Mouse (Mus musculus) cortical plate, adult 2 months (tissue): ENCODE measurements around the gene Stx11. TPM values are rescaled to one million over a fixed set of nuclear protein-coding genes. Genes with fewer than 3 reads are reported as not detected.

ENCODE experiments used
- H3K27ac ChIP-seq: fragments of 200-500 bp; 2 replicates; pipeline ENCODE4 v1.5.1; 2012; ENCODE audit warnings: low read length, control low read depth, inconsistent platforms; ENCODE audit not compliant: insufficient read depth
- H3K4me1 ChIP-seq: fragments of 200-500 bp; 2 replicates; pipeline ENCODE4 v1.6.1; 2011; ENCODE audit warnings: low read length; ENCODE audit not compliant: control insufficient read depth, insufficient read depth
- H3K4me3 ChIP-seq: fragments of 200-500 bp; 2 replicates; pipeline ENCODE4 v1.5.1; 2011; ENCODE audit warnings: mild to moderate bottlenecking, low read length, control low read depth; ENCODE audit not compliant: insufficient read depth
- CTCF ChIP-seq: fragments of 200-500 bp; IDR thresholded peaks from 2 replicates; pipeline ENCODE4 v1.5.1; 2011; ENCODE audit warnings: mild to moderate bottlenecking, control low read depth, low read length; ENCODE audit not compliant: insufficient read depth; ENCODE audit errors: extremely low read depth
- POLR2A ChIP-seq: fragments of 200-500 bp; IDR thresholded peaks from 2 replicates; pipeline ENCODE4 v1.6.1; 2011; ENCODE audit warnings: mild to moderate bottlenecking, low read length, control low read depth; ENCODE audit not compliant: insufficient read depth; ENCODE audit errors: extremely low read depth
- polyA plus RNA-seq: library from polyadenylated mRNA; depleted of rRNA; stranded (reverse); fragments of >200 nt; gene quantifications from 2 replicates; pipeline ENCODE4 v1.2.3, GENCODE M21; 2012

The Stx11 gene
- polyA plus RNA-seq, 1 experiment, result 0.25 TPM

- H3K27ac ChIP-seq, result no peak overlapping the region
- H3K4me3 ChIP-seq, result no peak overlapping the region
- TF ChIP-seq CTCF (no peak), POLR2A (no peak)
These were observed 42.5 kb downstream of the Stx11 start for GRCm38 (mm10) chr10:12921551-12922040.

GRCm38 (mm10) chr10:12919287-12919686, 44.8 kb downstream of the Stx11 start:
- TF ChIP-seq CTCF (peak; percentile 27; the same call in 1 of the 2 replicates), POLR2A (no peak)
- Histone ChIP-seq H3K27ac (no peak overlapping the region), H3K4me3 (no peak overlapping the region), H3K4me1 (no peaks in the 10 kb centered on the region)

More at GRCm38 (mm10) chr10:12921551-12922040, 42.5 kb downstream of the Stx11 start:
- no peaks in the 10 kb centered on the region for H3K4me1 ChIP-seq

GRCm38 (mm10) chr10:12917626-12918025, 46.5 kb downstream of the Stx11 start:
- Histone ChIP-seq H3K4me3 (no peak overlapping the region), H3K27ac (no peak overlapping the region), H3K4me1 (no peaks in the 10 kb centered on the region)
- TF ChIP-seq CTCF (no peak), POLR2A (no peak)

GRCm38 (mm10) chr10:12916376-12916775, 47.7 kb downstream of the Stx11 start:
- TF ChIP-seq POLR2A, result no peak
- TF ChIP-seq CTCF, result no peak
- peak overlapping the region; percentile 58; the same call in 1 of the 2 replicates for H3K27ac ChIP-seq

DNA sequence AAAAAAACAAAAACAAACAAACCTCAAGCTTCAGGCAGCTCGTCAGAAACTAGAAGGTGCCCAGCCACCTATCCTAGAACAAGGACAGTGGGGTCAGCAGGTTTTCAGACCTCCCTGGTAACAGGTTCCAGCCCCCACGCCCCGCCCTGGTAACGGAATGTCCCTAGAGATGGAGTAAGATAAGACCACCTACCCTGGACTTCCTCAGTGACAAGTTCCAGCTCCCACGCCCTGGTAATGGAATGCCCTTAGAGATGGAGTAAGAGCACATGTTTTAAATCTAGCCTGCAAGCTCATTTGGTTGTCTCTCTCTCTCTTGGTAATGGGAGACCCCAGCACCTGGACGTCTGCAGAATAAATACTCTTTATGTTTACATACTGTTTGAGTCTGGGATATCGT, 48.3 kb downstream of the Stx11 start:
- Histone ChIP-seq H3K4me1 (no peaks in the 10 kb centered on the region), H3K27ac (peak overlapping the region; percentile 58; the same call in 1 of the 2 replicates), H3K4me3 (no peak overlapping the region)
- TF ChIP-seq CTCF (no peak), POLR2A (no peak)

More at GRCm38 (mm10) chr10:12916376-12916775, 47.7 kb downstream of the Stx11 start:
- no peak overlapping the region for H3K4me3 ChIP-seq
- H3K4me1 ChIP-seq, result no peaks in the 10 kb centered on the region

DNA sequence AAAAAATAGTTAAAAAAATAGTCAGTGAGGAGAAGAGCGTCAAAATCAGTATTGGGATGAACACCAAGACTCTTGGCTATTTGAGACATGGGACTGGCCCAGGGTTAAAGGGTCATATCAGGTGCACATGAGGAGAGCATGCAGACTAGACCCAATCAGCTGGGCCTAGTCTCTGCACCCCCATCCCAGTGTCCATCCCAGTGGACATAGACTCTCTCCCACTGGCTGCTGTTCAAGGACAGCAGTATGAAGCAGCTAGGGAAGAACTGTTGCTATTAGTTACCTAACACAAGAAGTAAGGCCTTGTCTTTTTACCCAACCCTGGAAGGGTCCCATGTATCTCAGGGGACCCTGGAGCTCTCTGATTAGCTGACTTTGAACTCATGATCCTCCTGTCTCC, 49.9 kb downstream of the Stx11 start:
- Histone ChIP-seq H3K27ac (no peak overlapping the region), H3K4me3 (no peak overlapping the region), H3K4me1 (no peaks in the 10 kb centered on the region)
- TF ChIP-seq POLR2A, result no peak
- TF ChIP-seq CTCF, result no peak

DNA sequence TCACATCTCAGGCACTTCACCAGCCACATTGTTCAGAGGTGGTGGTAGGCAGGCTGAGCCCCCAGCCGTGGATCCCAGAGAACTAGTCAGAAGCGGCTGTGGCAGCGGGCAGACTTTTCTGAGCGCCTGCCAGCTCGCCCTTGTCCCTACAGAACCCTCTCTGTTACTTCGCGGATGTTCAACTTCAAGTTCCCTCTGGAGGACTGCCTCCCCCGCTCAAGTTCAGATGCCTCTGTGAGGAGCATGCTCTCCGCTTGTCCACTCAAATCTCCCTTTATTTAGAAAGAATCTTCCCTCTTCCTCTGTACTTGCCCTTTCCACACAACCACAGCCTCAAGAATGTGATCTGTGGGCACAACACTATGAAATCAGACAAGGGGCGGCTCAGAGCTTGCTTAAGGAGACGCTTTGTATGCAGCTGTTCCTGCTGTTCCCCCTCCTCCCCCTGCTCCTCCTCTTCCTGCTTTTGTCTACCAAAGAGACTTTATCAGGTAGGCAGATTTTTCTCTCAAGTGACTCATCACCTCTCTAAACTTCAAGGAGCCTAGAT, 52.0 kb downstream of the Stx11 start:
- Histone ChIP-seq H3K4me1 (no peaks in the 10 kb centered on the region), H3K27ac (0 out of 2 replicates have a peak overlapping the region, but pooled peaks have one; percentile 47), H3K4me3 (no peak overlapping the region)
- no peak for TF ChIP-seq CTCF
- no peak for TF ChIP-seq POLR2A

DNA sequence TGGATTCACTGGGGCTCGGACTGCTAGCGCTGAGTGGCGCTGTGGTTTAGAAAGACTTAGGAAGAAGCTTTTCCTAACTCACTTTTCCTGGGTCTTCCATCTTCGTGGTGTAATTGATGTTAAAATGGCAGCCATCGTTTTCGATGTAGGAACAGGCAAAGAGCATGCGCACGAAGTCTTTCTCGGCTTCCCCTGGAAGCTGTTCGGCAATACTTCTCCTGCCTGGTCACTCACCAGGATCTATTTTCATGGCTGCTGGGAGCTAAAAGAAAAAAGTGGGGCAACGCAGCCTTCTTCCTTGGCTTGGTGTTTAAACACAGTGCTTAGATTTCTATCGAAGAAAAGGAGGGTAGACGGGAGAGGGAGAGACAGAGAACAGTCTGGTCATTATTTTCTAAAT, 52.6 kb downstream of the Stx11 start:
- TF ChIP-seq CTCF, result no peak
- TF ChIP-seq POLR2A, result no peak
- no peak overlapping the region; the same call in 1 of the 2 replicates for H3K4me3 ChIP-seq
- H3K4me1 ChIP-seq, result no peaks in the 10 kb centered on the region
- no peak overlapping the region for H3K27ac ChIP-seq

GRCm38 (mm10) chr10:12909891-12910290, 54.2 kb downstream of the Stx11 start:
- TF ChIP-seq CTCF (no peak), POLR2A (no peak)
- Histone ChIP-seq H3K4me1 (no peaks in the 10 kb centered on the region), H3K4me3 (no peak overlapping the region), H3K27ac (no peak overlapping the region)

DNA sequence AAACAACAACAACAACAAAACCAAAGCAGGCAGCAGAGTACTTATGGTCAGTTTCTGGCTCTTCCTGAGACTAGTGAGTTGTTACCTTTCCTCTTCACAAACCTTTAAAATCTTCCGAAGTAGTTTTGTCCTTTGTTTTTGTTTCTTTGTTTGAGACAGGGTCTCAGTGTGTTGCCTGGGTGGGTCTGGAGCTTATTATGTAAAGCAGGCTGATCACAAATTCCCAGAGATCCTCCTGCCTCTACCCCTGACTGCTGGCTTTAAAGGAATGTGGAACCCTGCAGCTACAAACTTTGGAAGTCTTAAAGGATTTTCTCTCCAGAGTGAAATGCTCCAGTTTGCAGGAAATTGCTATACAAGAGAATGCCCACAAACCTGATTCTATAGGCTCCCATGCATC, 54.9 kb downstream of the Stx11 start:
- Histone ChIP-seq H3K4me1 (no peaks in the 10 kb centered on the region), H3K4me3 (no peak overlapping the region), H3K27ac (no peak overlapping the region)
- no peak for TF ChIP-seq POLR2A
- no peak for TF ChIP-seq CTCF

DNA sequence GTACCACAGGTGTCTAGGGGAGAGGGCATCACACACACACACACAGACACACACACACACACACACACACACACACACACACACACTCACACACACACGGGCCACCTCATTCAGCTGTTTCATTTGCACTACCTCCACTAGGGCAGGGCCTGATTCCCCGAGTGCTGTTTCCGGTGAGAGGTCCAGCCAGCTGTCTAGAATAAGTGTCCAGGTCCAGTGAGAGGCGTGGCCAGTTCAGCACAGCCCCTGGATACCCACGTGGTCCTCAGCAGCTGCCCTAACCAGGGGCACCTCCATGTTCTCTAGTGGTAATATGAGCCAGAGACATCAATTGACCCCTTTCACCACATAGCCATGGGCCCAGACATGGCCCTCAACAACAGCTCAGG, 60.0 kb downstream of the Stx11 start:
- no peak for TF ChIP-seq POLR2A

More for the DNA sequence above, 60.0 kb downstream of the Stx11 start:
- Histone ChIP-seq H3K4me3 (no peak overlapping the region), H3K4me1 (no peaks in the 10 kb centered on the region), H3K27ac (no peak overlapping the region)
